Mouse (Mus musculus) stomach, postnatal 0 days (tissue): Measurements from ENCODE around the gene Prm2. TPM values are rescaled to one million over a fixed set of nuclear protein-coding genes. Genes with fewer than 3 reads are reported as not detected.

ENCODE experiments used
- ATAC-seq: fragments of 200-750 bp; cut with Nextera tagmentation; 2 replicates; pipeline ENCODE4 v1.8.0; 2017; ENCODE audit not compliant: low FRiP score, low TSS enrichment
- DNase-seq: peaks from one replicate; pipeline ENCODE4 v3.0.0-alpha.2; 2016; ENCODE audit warnings: low spot score
- H3K27ac ChIP-seq: fragments of 300-500 bp; sonication (generic); replicated peaks from 2 replicates; pipeline ENCODE4 v1.5.1; 2014; ENCODE audit warnings: mild to moderate bottlenecking, control low read depth
- H3K27me3 ChIP-seq: fragments of 300-500 bp; sonication (generic); 2 replicates; pipeline ENCODE4 v1.6.1; 2014; ENCODE audit warnings: low read length; ENCODE audit not compliant: control insufficient read depth, insufficient read depth
- H3K36me3 ChIP-seq: fragments of 300-500 bp; sonication (generic); 2 replicates; pipeline ENCODE4 v1.6.1; 2014; ENCODE audit warnings: low read length, mixed read lengths; ENCODE audit not compliant: control insufficient read depth, insufficient read depth
- H3K4me1 ChIP-seq: fragments of 300-500 bp; sonication (generic); replicated peaks from 2 replicates; pipeline ENCODE4 v1.6.1; 2014; ENCODE audit warnings: antibody characterized with exemption; ENCODE audit not compliant: control insufficient read depth, insufficient read depth
- H3K4me2 ChIP-seq: fragments of 300-500 bp; sonication (generic); replicated peaks from 2 replicates; pipeline ENCODE4 v1.6.1; 2014; ENCODE audit warnings: low read depth, mild to moderate bottlenecking, control low read depth, moderate library complexity
- H3K4me3 ChIP-seq: fragments of 300-500 bp; sonication (generic); 2 replicates; pipeline ENCODE4 v1.5.1; 2014; ENCODE audit warnings: low read depth, low read length, control low read depth
- H3K9ac ChIP-seq: fragments of 300-500 bp; sonication (generic); 2 replicates; pipeline ENCODE4 v1.6.1; 2014; ENCODE audit warnings: mild to moderate bottlenecking, low read length, control low read depth, mixed read lengths
- H3K9me3 ChIP-seq: fragments of 300-500 bp; sonication (generic); 2 replicates; pipeline ENCODE4 v1.6.1; 2016; ENCODE audit warnings: low read length; ENCODE audit not compliant: control insufficient read depth
- CTCF ChIP-seq: IDR thresholded peaks from 2 replicates; pipeline ENCODE4 v1.5.1; 2016; ENCODE audit warnings: antibody characterized with exemption, low read depth, mild to moderate bottlenecking, moderate library complexity
- EP300 ChIP-seq: optimal IDR thresholded peaks from 2 replicates; pipeline ENCODE3; 2016; ENCODE audit warnings: antibody characterized with exemption
- WGBS: fragments of 180-500 bp; shearing (Covaris S2); extraction: QIAGEN DNeasy Blood & Tissue Kit; methylation state at CpG from one replicate; pipeline ENCODE4 v1.1.7; 2014; 5-methylcytosine and 5-hydroxymethylcytosine counted together
- polyA plus RNA-seq: library from polyadenylated mRNA; unstranded; fragments of >200 nt; fragmentation: Nextera tagmentation; extraction: Ambion mirVana; gene quantifications from 2 replicates; pipeline ENCODE4 v1.2.1, GENCODE M21; 2015

Gene Prm2
- polyA plus RNA-seq, 1 experiment from 2014 or later = not detected

- Histone ChIP-seq H3K9ac (0 out of 2 replicates have a peak overlapping the region, but pooled peaks have one; percentile 27), H3K4me3 (no peak overlapping the region), H3K9me3 (no peaks in the 10 kb centered on the region), H3K4me2 (no peak overlapping the region), H3K4me1 (peaks cover 13% of the 10 kb centered on the region), H3K27ac (peak overlapping the region; percentile 99), H3K27me3 (no peaks in the 10 kb centered on the region), H3K36me3 (no peaks in the 10 kb centered on the region)
- WGBS = 57% methylated on average over 4 of the region's 4 CpGs
- DNase-seq (no peak), ATAC-seq (no peak)
- TF ChIP-seq EP300 (no peak), CTCF (no peak)
These were observed 9.0 kb downstream of the Prm2 start for GRCm38 (mm10) chr16:10786782-10787547.

DNA sequence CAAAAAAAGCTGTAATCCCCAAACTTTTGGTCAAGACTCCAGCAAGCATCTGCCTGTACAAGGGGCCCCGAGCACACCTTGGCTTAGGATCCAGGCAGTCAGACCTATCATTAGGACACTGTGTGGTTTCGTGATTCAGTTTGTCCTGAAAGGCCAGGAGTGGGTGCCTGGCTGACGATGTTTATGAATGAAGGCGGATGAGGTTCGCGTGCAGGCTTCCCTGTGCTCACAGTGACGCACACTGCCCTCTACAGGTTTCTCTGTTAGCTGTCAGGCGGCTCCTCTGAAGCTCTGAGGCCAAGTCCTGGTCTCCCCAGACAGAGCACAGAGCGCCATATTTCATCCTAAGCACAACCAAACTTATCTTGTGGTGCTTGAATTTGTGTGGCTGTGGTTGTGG lies 9.6 kb downstream of the Prm2 start:
- peak; percentile 63 for ATAC-seq
- H3K27me3 ChIP-seq = no peaks in the 10 kb centered on the region
- peak; percentile 89 for DNase-seq
- no peaks in the 10 kb centered on the region for H3K36me3 ChIP-seq
- peaks cover 15% of the 10 kb centered on the region for H3K4me1 ChIP-seq
- H3K4me2 ChIP-seq = peak overlapping the region; percentile 96
- TF ChIP-seq CTCF = peak; percentile 92
- no peak for TF ChIP-seq EP300
- no peaks in the 10 kb centered on the region for H3K9me3 ChIP-seq
- 2% methylated on average over 9 of the region's 9 CpGs for WGBS
- H3K4me3 ChIP-seq = peak overlapping the region; percentile 73
- peak overlapping the region; percentile 83 for H3K9ac ChIP-seq
- H3K27ac ChIP-seq = peak overlapping the region; percentile 99

GRCm38 (mm10) chr16:10785371-10786231 lies 10.3 kb downstream of the Prm2 start, which contains the start of gene Socs1:
Gene Socs1 (minus strand): TSS chr16:10785536.
- DNase-seq (peak; percentile 93), ATAC-seq (peak; percentile 81)
- H3K4me2 ChIP-seq = peak within 1 kb of the TSS; percentile 96
- no peak for TF ChIP-seq EP300
- no peak for TF ChIP-seq CTCF
- no peaks in the 10 kb centered on the region for H3K9me3 ChIP-seq
- WGBS = under 1% methylated on average over 54 of the region's 59 CpGs
- H3K27ac ChIP-seq = peak within 1 kb of the TSS; percentile 99
- no peaks in the 10 kb centered on the region for H3K36me3 ChIP-seq
- peak within 1 kb of the TSS; percentile 73 for H3K4me3 ChIP-seq
- H3K9ac ChIP-seq = peak within 1 kb of the TSS; percentile 83
- no peaks in the 10 kb centered on the region for H3K27me3 ChIP-seq
- peaks cover 15% of the 10 kb centered on the region for H3K4me1 ChIP-seq

- peak overlapping the region; percentile 73 for H3K4me3 ChIP-seq
- H3K36me3 ChIP-seq = no peaks in the 10 kb centered on the region
- H3K9ac ChIP-seq = peak overlapping the region; percentile 83
- peak overlapping the region; percentile 96 for H3K4me2 ChIP-seq
- TF ChIP-seq EP300 (no peak), CTCF (peak; percentile 88)
- H3K27ac ChIP-seq = peak overlapping the region; percentile 99
- peaks cover 15% of the 10 kb centered on the region for H3K4me1 ChIP-seq
- H3K27me3 ChIP-seq = no peaks in the 10 kb centered on the region
- ATAC-seq (peak; percentile 82), DNase-seq (peak; percentile 94)
- H3K9me3 ChIP-seq = no peaks in the 10 kb centered on the region
- 0% methylated on average over 46 of the region's 55 CpGs for WGBS
These were observed 11.1 kb downstream of the Prm2 start for GRCm38 (mm10) chr16:10784793-10785370.

DNA sequence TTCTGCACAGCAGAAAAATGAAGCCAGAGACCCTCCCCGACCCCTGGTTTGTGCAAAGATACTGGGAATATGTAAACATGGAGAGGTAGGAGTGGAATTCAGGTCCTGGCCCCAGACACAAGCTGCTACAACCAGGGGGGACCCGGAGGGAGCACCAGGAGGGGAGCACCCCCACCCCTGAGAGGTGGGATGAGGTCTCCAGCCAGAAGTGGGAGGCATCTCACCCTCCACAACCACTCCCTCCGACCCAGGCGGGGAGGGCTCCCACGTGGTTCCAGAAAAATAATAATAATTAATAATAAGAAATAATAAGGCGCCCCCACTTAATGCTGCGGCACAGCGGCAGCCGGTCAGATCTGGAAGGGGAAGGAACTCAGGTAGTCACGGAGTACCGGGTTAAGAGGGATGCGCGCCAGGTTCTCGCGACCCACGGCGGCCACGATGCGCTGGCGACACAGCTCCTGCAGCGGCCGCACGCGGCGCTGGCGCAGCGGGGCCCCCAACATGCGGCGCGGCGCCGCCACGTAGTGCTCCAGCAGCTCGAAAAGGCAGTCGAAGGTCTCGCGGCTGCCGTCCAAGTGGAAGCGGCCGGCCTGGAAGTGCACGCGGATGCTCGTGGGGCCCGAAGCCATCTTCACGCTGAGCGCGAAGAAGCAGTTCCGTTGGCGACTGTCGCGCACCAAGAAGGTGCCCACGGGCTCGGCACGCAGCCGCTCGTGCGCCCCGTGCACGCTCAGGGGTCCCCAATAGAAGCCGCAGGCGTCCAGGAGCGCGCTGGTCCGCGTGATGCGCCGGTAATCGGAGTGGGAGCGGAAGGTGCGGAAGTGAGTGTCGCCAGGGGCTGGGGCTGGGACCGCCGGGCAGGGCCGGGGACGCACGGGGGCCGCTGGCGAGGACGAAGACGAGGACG lies 11.8 kb downstream of the Prm2 start:
- H3K9me3 ChIP-seq = no peaks in the 10 kb centered on the region
- WGBS = 2% methylated on average over 81 of the region's 81 CpGs
- H3K4me2 ChIP-seq = peak overlapping the region; percentile 96
- no peaks in the 10 kb centered on the region for H3K36me3 ChIP-seq
- peaks cover 15% of the 10 kb centered on the region for H3K4me1 ChIP-seq
- DNase-seq (peak; percentile 63), ATAC-seq (peak; percentile 1; the same call in 1 of the 2 replicates)
- H3K27me3 ChIP-seq = no peaks in the 10 kb centered on the region
- peak overlapping the region; percentile 73 for H3K4me3 ChIP-seq
- peak overlapping the region; percentile 83 for H3K9ac ChIP-seq
- TF ChIP-seq CTCF (peak; percentile 15; the same call in 1 of the 2 replicates), EP300 (no peak)
- peak overlapping the region; percentile 99 for H3K27ac ChIP-seq
